Mouse (Mus musculus) T-cell, adult 2 months (primary cell): ENCODE results near the gene Traf3.
A peak's percentile ranks its signal among the peaks of the same experiment; 100 is the strongest.

Experiments
- DNase-seq: peaks from one replicate; pipeline ENCODE4 v3.0.0; 2022; ENCODE audit warnings: low spot score

Gene Traf3

GRCm38 (mm10) chr12:111165831-111166591, at the start of gene Traf3:
Gene Traf3, plus strand, starts transcription at chr12:111166370.
- peak; percentile 82 for DNase-seq

GRCm38 (mm10) chr12:111119506-111120085, 46.6 kb upstream of the Traf3 start:
- DNase-seq: no peak

- no peak for DNase-seq
Observed at GRCm38 (mm10) chr12:111120976-111121645, 45.1 kb upstream of the Traf3 start.

- peak; percentile 40 for DNase-seq
Observed at GRCm38 (mm10) chr12:111122332-111122852, 43.8 kb upstream of the Traf3 start.

- DNase-seq: no peak
Observed at GRCm38 (mm10) chr12:111124601-111125260, 41.4 kb upstream of the Traf3 start.

GRCm38 (mm10) chr12:111125666-111126065, 40.5 kb upstream of the Traf3 start:
- no peak for DNase-seq

- no peak for DNase-seq
Observed at GRCm38 (mm10) chr12:111134169-111134568, 32.0 kb upstream of the Traf3 start.

GRCm38 (mm10) chr12:111134791-111135733, 31.1 kb upstream of the Traf3 start:
- no peak for DNase-seq

GRCm38 (mm10) chr12:111135953-111136352, 30.2 kb upstream of the Traf3 start:
- DNase-seq: no peak

- DNase-seq: no peak
Observed at GRCm38 (mm10) chr12:111137079-111137478, 29.1 kb upstream of the Traf3 start.

- DNase-seq: no peak
Observed at GRCm38 (mm10) chr12:111143005-111143508, 23.1 kb upstream of the Traf3 start.

GRCm38 (mm10) chr12:111143509-111144063, 22.6 kb upstream of the Traf3 start:
- no peak for DNase-seq

- no peak for DNase-seq
Observed at GRCm38 (mm10) chr12:111144598-111144997, 21.6 kb upstream of the Traf3 start.

GRCm38 (mm10) chr12:111145269-111145668, 20.9 kb upstream of the Traf3 start:
- no peak for DNase-seq

GRCm38 (mm10) chr12:111149495-111150235, 16.5 kb upstream of the Traf3 start:
- no peak for DNase-seq

GRCm38 (mm10) chr12:111150236-111150596, 16.0 kb upstream of the Traf3 start:
- DNase-seq: peak; percentile 47

- DNase-seq: no peak
Observed at GRCm38 (mm10) chr12:111151422-111152156, 14.6 kb upstream of the Traf3 start.

- DNase-seq: no peak
Observed at GRCm38 (mm10) chr12:111152579-111152978, 13.6 kb upstream of the Traf3 start.

GRCm38 (mm10) chr12:111152981-111153710, 13.0 kb upstream of the Traf3 start:
- DNase-seq: no peak
